Mouse (Mus musculus): Measurements from ENCODE around the gene Gm10800.
"Not testable (repeated sequence)": the region's sequence is repeated elsewhere in the genome, so short reads cannot be mapped to it uniquely, and the experiment has no call there.

The Gm10800 gene

GRCm38 (mm10) chr2:98667201-98667600 lies at the start of gene Gm10800:
Gene Gm10800, minus strand, starts transcription at chr2:98667301.
- not testable (repeated sequence) for DNase-seq

GRCm38 (mm10) chr2:98697533-98697932 lies 30.4 kb upstream of the Gm10800 start:
- DNase-seq, result peak; percentile 6

- DNase-seq, result not testable (repeated sequence)
Measured at GRCm38 (mm10) chr2:98661937-98662336, 5.2 kb downstream of the Gm10800 start, which contains the start of gene Gm10801. Gene Gm10801, plus strand, starts transcription at chr2:98662237.
